Mouse (Mus musculus) thymus, adult 2 months (tissue): Measurements from ENCODE around the gene Irf6. TPM values are rescaled to one million over a fixed set of nuclear protein-coding genes. Genes with fewer than 3 reads are reported as not detected.

Source experiments
- DNase-seq: peaks from one replicate; pipeline ENCODE4 v3.0.0; 2021
- H3K27ac ChIP-seq: fragments of 200-500 bp; 2 replicates; pipeline ENCODE4 v1.5.1; 2012; ENCODE audit warnings: low read length, control low read depth; ENCODE audit not compliant: control insufficient read depth, insufficient read depth
- H3K27me3 ChIP-seq: fragments of 200-500 bp; 2 replicates; pipeline ENCODE4 v1.6.1; 2012; ENCODE audit warnings: mild to moderate bottlenecking, low read length, moderate library complexity, mixed read lengths; ENCODE audit not compliant: control insufficient read depth, insufficient read depth
- H3K36me3 ChIP-seq: fragments of 200-500 bp; 2 replicates; pipeline ENCODE4 v1.6.1; 2012; ENCODE audit warnings: mild to moderate bottlenecking, low read length, moderate library complexity; ENCODE audit not compliant: control insufficient read depth, insufficient read depth
- H3K4me1 ChIP-seq: fragments of 200-500 bp; replicated peaks from 2 replicates; pipeline ENCODE4 v1.6.1; 2012; ENCODE audit warnings: low read length; ENCODE audit not compliant: control insufficient read depth, insufficient read depth
- H3K4me3 ChIP-seq: fragments of 200-500 bp; 2 replicates; pipeline ENCODE4 v1.5.1; 2012; ENCODE audit warnings: mild to moderate bottlenecking, low read length, control low read depth, moderate library complexity; ENCODE audit not compliant: control insufficient read depth, insufficient read depth
- CTCF ChIP-seq: fragments of 200-500 bp; IDR thresholded peaks from 2 replicates; pipeline ENCODE4 v1.5.1; 2012; ENCODE audit warnings: mild to moderate bottlenecking, control low read depth, low read length, moderate library complexity, borderline replicate concordance; ENCODE audit not compliant: control insufficient read depth, poor library complexity, insufficient read depth; ENCODE audit errors: extremely low read depth
- POLR2A ChIP-seq: fragments of 200-500 bp; IDR thresholded peaks from 2 replicates; pipeline ENCODE4 v1.6.1; 2012; ENCODE audit warnings: mild to moderate bottlenecking, low read length, control low read depth, moderate library complexity; ENCODE audit not compliant: control insufficient read depth, poor library complexity, insufficient read depth; ENCODE audit errors: extremely low read depth
- WGBS: fragments of 180-500 bp; shearing (Covaris S2); methylation state at CpG from one replicate; pipeline ENCODE4 v1.1.7; 2018; 5-methylcytosine and 5-hydroxymethylcytosine counted together
- polyA plus RNA-seq: library from polyadenylated mRNA; depleted of rRNA; stranded (reverse); fragments of >200 nt; gene quantifications from 2 replicates; pipeline ENCODE4 v1.2.3, GENCODE M21; 2012; rRNA removed

Irf6 gene
- polyA plus RNA-seq, result 18.6 and 26.5 TPM in 2 replicates

- DNase-seq, result peak; percentile 68
- Histone ChIP-seq H3K4me1 (peaks cover 31% of the 10 kb centered on the region), H3K27me3 (no peaks in the 10 kb centered on the region), H3K36me3 (no peaks in the 10 kb centered on the region), H3K27ac (no peak within 1 kb of the TSS), H3K4me3 (peak within 1 kb of the TSS; percentile 40)
- TF ChIP-seq CTCF, result no peak
- 0 out of 2 replicates have a peak, but pooled peaks have one; percentile 21 for TF ChIP-seq POLR2A
- 5% methylated on average over 30 of the region's 30 CpGs for WGBS
Observed at GRCm38 (mm10) chr1:193152872-193153271, at the start of gene Irf6. Gene Irf6 (plus strand): TSS chr1:193153111.

DNA sequence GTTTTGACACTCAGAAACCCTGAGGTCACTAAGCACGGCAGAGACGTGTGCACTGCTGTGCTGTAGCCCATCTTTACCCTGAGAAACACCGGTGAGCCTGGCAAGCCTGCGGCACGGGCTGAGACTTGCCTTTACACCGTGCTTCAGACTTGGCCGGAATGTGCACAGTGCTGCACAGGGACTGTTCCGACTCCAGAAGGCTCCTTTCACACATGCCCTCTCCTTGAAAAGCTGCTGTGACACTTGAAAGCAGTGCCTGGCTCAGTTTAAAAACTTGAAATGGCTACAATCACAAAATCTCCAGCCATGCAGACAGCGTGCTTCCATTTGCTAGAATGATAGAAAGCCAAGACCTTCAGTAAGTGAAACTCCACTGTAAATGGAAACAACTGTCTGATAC is 40.8 kb upstream of the Irf6 start:
- H3K27me3 ChIP-seq, result no peaks in the 10 kb centered on the region
- H3K27ac ChIP-seq, result no peak overlapping the region
- TF ChIP-seq POLR2A (no peak), CTCF (no peak)
- no peak overlapping the region for H3K4me3 ChIP-seq
- no peaks in the 10 kb centered on the region for H3K4me1 ChIP-seq
- no peak for DNase-seq
- WGBS, result 93% methylated on average over 9 of the region's 9 CpGs
- H3K36me3 ChIP-seq, result peaks cover 89% of the 10 kb centered on the region

GRCm38 (mm10) chr1:193122793-193123192 is 30.1 kb upstream of the Irf6 start:
- H3K4me3 ChIP-seq, result no peak overlapping the region
- WGBS, result 5% methylated on average over 7 of the region's 7 CpGs
- H3K27ac ChIP-seq, result peak overlapping the region; percentile 94
- H3K36me3 ChIP-seq, result peaks cover 69% of the 10 kb centered on the region
- no peak for TF ChIP-seq CTCF
- no peak for TF ChIP-seq POLR2A
- H3K27me3 ChIP-seq, result no peaks in the 10 kb centered on the region
- peaks cover 31% of the 10 kb centered on the region for H3K4me1 ChIP-seq
- DNase-seq, result peak; percentile 61

DNA sequence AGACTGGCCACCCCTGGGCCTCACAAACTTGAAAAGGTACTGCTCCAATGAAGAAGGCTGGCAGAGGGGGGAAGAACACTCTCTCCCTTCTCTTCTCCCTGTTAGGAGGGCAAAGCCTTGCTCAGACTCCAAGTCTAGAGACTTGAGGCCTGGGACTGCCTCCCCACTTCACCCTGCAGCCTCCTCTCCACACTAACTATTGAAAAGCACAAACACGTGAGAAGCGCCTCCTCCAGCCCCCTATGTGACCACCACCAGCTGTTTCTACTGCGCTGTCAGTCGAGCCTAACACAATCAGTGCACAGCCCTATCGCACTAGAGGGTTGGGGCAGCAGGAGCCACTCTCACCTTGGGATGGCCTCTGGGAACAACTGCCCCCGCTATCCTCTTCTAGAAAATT is 29.6 kb upstream of the Irf6 start:
- peaks cover 36% of the 10 kb centered on the region for H3K4me1 ChIP-seq
- H3K27ac ChIP-seq, result peak overlapping the region; percentile 94
- H3K27me3 ChIP-seq, result no peaks in the 10 kb centered on the region
- 26% methylated on average over 6 of the region's 6 CpGs for WGBS
- no peak for DNase-seq
- TF ChIP-seq CTCF (no peak), POLR2A (no peak)
- H3K36me3 ChIP-seq, result peaks cover 69% of the 10 kb centered on the region
- H3K4me3 ChIP-seq, result peak overlapping the region; percentile 2; the same call in 1 of the 2 replicates

GRCm38 (mm10) chr1:193125835-193126234 is 27.1 kb upstream of the Irf6 start:
- DNase-seq, result no peak
- no peak overlapping the region for H3K27ac ChIP-seq
- no peaks in the 10 kb centered on the region for H3K27me3 ChIP-seq
- TF ChIP-seq POLR2A (no peak), CTCF (no peak)
- H3K4me1 ChIP-seq, result peaks cover 38% of the 10 kb centered on the region
- no peak overlapping the region for H3K4me3 ChIP-seq
- peaks cover 44% of the 10 kb centered on the region for H3K36me3 ChIP-seq
- WGBS, result 61% methylated on average over 4 of the region's 4 CpGs

GRCm38 (mm10) chr1:193128055-193128454 is 24.9 kb upstream of the Irf6 start:
- Histone ChIP-seq H3K27me3 (no peaks in the 10 kb centered on the region), H3K4me1 (peaks cover 30% of the 10 kb centered on the region), H3K4me3 (no peak overlapping the region), H3K27ac (no peak overlapping the region), H3K36me3 (peaks cover 26% of the 10 kb centered on the region)
- DNase-seq, result no peak
- TF ChIP-seq POLR2A, result no peak
- no peak for TF ChIP-seq CTCF
- WGBS, result 95% methylated on average over 6 of the region's 6 CpGs

GRCm38 (mm10) chr1:193129321-193129720 is 23.6 kb upstream of the Irf6 start:
- WGBS, result 10% methylated on average over 5 of the region's 5 CpGs
- Histone ChIP-seq H3K4me1 (peaks cover 21% of the 10 kb centered on the region), H3K27me3 (no peaks in the 10 kb centered on the region), H3K27ac (no peak overlapping the region), H3K4me3 (peak overlapping the region; percentile 64), H3K36me3 (peaks cover 20% of the 10 kb centered on the region)
- DNase-seq, result no peak
- TF ChIP-seq POLR2A (no peak), CTCF (no peak)
